In genomic region chr13:81760379-81760778, GRCm38 (mm10) we compare ENCODE assay signal across 9 mouse cellular contexts. TPM values are rescaled to one million over a fixed set of nuclear protein-coding genes. Genes with fewer than 3 reads are reported as not detected.
DNase-seq lines count a peak whose midpoint lies in the region; ATAC-seq and TF ChIP-seq lines count a peak whose summit lies in the region.
"Had no signal": no experiment of that assay in that cellular context is flagged by ENCODE, and none has a peak within 500 bp of the region (broad histone marks: within the 10 kb centered on the region; RNA-seq: fewer than 3 reads in every experiment).

No protein-coding gene starts in this region.

- H3K4me2 ChIP-seq in liver, embryonic 14.5 days (ENCODE audit: low read depth): no peak overlapping the region
- H3K4me2 ChIP-seq: heart, embryonic 13.5 days had no signal

- no peak overlapping the region for H3K4me3 ChIP-seq in liver, embryonic 14.5 days (ENCODE audit: insufficient read depth in 1 of 2, low read depth in 2 of 2, low read length in 2 of 2)
- H3K4me3 ChIP-seq: heart, embryonic 13.5 days had no signal

- H3K27me3 ChIP-seq in liver, embryonic 14.5 days (ENCODE audit: control insufficient read depth, insufficient read depth, low read length): no peaks in the 10 kb centered on the region
- H3K27me3 ChIP-seq: heart, embryonic 13.5 days had no signal

- H3K27ac ChIP-seq in liver, embryonic 14.5 days: no peak overlapping the region
- H3K27ac ChIP-seq: heart, embryonic 13.5 days had no signal

- no peaks in the 10 kb centered on the region for H3K36me3 ChIP-seq in liver, embryonic 14.5 days (replicated peaks; ENCODE audit: control insufficient read depth, insufficient read depth, low read depth)
- H3K36me3 ChIP-seq: heart, embryonic 13.5 days had no signal

- H3K9me3 ChIP-seq in liver, embryonic 14.5 days (ENCODE audit: control insufficient read depth, low read length): no peaks in the 10 kb centered on the region
- H3K9me3 ChIP-seq: heart, embryonic 13.5 days had no signal

- no peak for DNase-seq in cerebellum, adult 11 months
- DNase-seq in spleen, postnatal 4 days (ENCODE audit: low spot score in 2 of 2): peak; percentile 28 to 65
- no peak for DNase-seq in spleen, postnatal 36 days (ENCODE audit: low spot score in 2 of 2)
- DNase-seq in hindlimb bud, embryonic 11.5 days (ENCODE audit: extremely low spot score, low read depth, low spot score): peak; percentile 24
- DNase-seq in liver, embryonic 14.5 days (ENCODE audit: low read depth in 3 of 3, low spot score in 3 of 3): peak in 1 of 3 experiments; percentile 50
- peak; percentile 22 for DNase-seq in retina, adult 2 months (ENCODE audit: low read depth, low spot score)

- WGBS in liver, embryonic 14.5 days (ENCODE audit: insufficient replicate concordance): 37% methylated on average over 3 of the region's 3 CpGs

- H3K9ac ChIP-seq in liver, embryonic 14.5 days (replicated peaks): no peak overlapping the region
- H3K9ac ChIP-seq: heart, embryonic 13.5 days had no signal

- peak; percentile 68 for TF ChIP-seq CTCF in liver, embryonic 14.5 days (IDR thresholded peaks at IDR 0.05; ENCODE audit: low read depth)

- no peak for TF ChIP-seq EP300 in liver, embryonic 14.5 days (IDR thresholded peaks at IDR 0.05; ENCODE audit: low read depth)

- no peaks in the 10 kb centered on the region for H3K4me1 ChIP-seq in liver, embryonic 14.5 days (replicated peaks; ENCODE audit: control insufficient read depth in 2 of 2, insufficient read depth in 2 of 2, low read length in 1 of 2)
- H3K4me1 ChIP-seq: heart, embryonic 13.5 days had no signal

- peak; percentile 56; the same call in 1 of the 2 replicates for ATAC-seq in cerebellum, adult (ENCODE audit: insufficient number of reproducible peaks, low FRiP score, low TSS enrichment)
- peak; percentile 78 for ATAC-seq in common myeloid progenitor, adult 5-6 weeks (replicated peaks; ENCODE audit: low read depth, poor library complexity, severe bottlenecking)
- ATAC-seq in liver, embryonic 14.5 days (ENCODE audit: insufficient read depth): peak; percentile 52; the same call in 1 of the 2 replicates

RNA-seq across cellular contexts. Expression of gene Cetn3, which starts 22.5 kb away (rescaled TPM):
- 554 and 590 TPM in 2 replicates for total RNA-seq in common myeloid progenitor, adult 5-6 weeks (2017)
- polyA plus RNA-seq in liver, embryonic 14.5 days (2012; rRNA removed): 24.2 and 64.1 TPM in 2 replicates
- 142 and 146 TPM in 2 replicates for polyA plus RNA-seq in liver, embryonic 14.5 days (2014; fragmentation: Nextera tagmentation; extraction: Ambion mirVana)

RNA-seq across cellular contexts. Expression of gene Mblac2, which starts 49.2 kb away (rescaled TPM):
- 6.7 and 7.0 TPM in 2 replicates for total RNA-seq in common myeloid progenitor, adult 5-6 weeks (2017)
- 1.1 and 1.2 TPM in 2 replicates for polyA plus RNA-seq in liver, embryonic 14.5 days (2012; rRNA removed)
- 2.7 and 3.2 TPM in 2 replicates for polyA plus RNA-seq in liver, embryonic 14.5 days (2014; fragmentation: Nextera tagmentation; extraction: Ambion mirVana)

RNA-seq across cellular contexts. Expression of gene Polr3g, which starts 49.6 kb away (rescaled TPM):
- 28.1 and 39.1 TPM in 2 replicates for total RNA-seq in common myeloid progenitor, adult 5-6 weeks (2017)
- 6.5 and 8.9 TPM in 2 replicates for polyA plus RNA-seq in liver, embryonic 14.5 days (2012; rRNA removed)
- 10.9 and 11.7 TPM in 2 replicates for polyA plus RNA-seq in liver, embryonic 14.5 days (2014; fragmentation: Nextera tagmentation; extraction: Ambion mirVana)

Comparison
In these comparisons a context has a peak if more than half of its experiments do, and no peak if none do; other contexts are left out.
1. DNase-seq: peak in spleen, postnatal 4 days (2 of 2), hindlimb bud, embryonic 11.5 days (single experiment) and retina, adult 2 months (single experiment); none in cerebellum, adult 11 months (single experiment) and spleen, postnatal 36 days (0 of 2).
2. Peak in every context shown above with its lines, with median percentiles within 50 percentile points of each other: ATAC-seq.